Mouse (Mus musculus) intestine, embryonic 16.5 days (tissue): ENCODE measurements around the gene Uhrf2. TPM values are rescaled to one million over a fixed set of nuclear protein-coding genes. Genes with fewer than 3 reads are reported as not detected.

ENCODE experiments used
- ATAC-seq: fragments of 200-750 bp; cut with Nextera tagmentation; 2 replicates; pipeline ENCODE4 v1.8.0; 2017; ENCODE audit warnings: moderate TSS enrichment, moderate library complexity
- H3K27ac ChIP-seq: fragments of 300-500 bp; sonication (generic); 2 replicates; pipeline ENCODE4 v1.5.1; 2014; ENCODE audit warnings: mild to moderate bottlenecking, low read length
- H3K27me3 ChIP-seq: fragments of 300-500 bp; sonication (generic); replicated peaks from 2 replicates; pipeline ENCODE4 v1.6.1; 2014; ENCODE audit warnings: low read length, control low read depth, mixed read lengths; ENCODE audit not compliant: control insufficient read depth, insufficient read depth
- H3K36me3 ChIP-seq: fragments of 300-500 bp; sonication (generic); 2 replicates; pipeline ENCODE4 v1.6.1; 2014; ENCODE audit warnings: low read length, control low read depth; ENCODE audit not compliant: control insufficient read depth, insufficient read depth
- H3K4me1 ChIP-seq: fragments of 300-500 bp; sonication (generic); 2 replicates; pipeline ENCODE4 v1.6.1; 2014; ENCODE audit warnings: low read length, control low read depth, mixed read lengths; ENCODE audit not compliant: control insufficient read depth, insufficient read depth
- H3K4me2 ChIP-seq: fragments of 300-500 bp; sonication (generic); 2 replicates; pipeline ENCODE4 v1.6.1; 2014; ENCODE audit warnings: low read depth, low read length, control low read depth
- H3K4me3 ChIP-seq: fragments of 300-500 bp; sonication (generic); 2 replicates; pipeline ENCODE4 v1.5.1; 2014; ENCODE audit warnings: mild to moderate bottlenecking, low read length
- H3K9ac ChIP-seq: fragments of 300-500 bp; sonication (generic); 2 replicates; pipeline ENCODE4 v1.6.1; 2014; ENCODE audit warnings: low read depth, low read length
- H3K9me3 ChIP-seq: fragments of 300-500 bp; sonication (generic); 2 replicates; pipeline ENCODE4 v1.6.1; 2016; ENCODE audit warnings: low read length, control low read depth; ENCODE audit not compliant: control insufficient read depth
- WGBS: fragments of 180-500 bp; shearing (Covaris S2); extraction: QIAGEN DNeasy Blood & Tissue Kit; methylation state at CpG from one replicate; pipeline ENCODE4 v1.1.7; 2014; 5-methylcytosine and 5-hydroxymethylcytosine counted together
- polyA plus RNA-seq: library from polyadenylated mRNA; unstranded; fragments of >200 nt; fragmentation: Nextera tagmentation; extraction: Ambion mirVana; gene quantifications from 2 replicates; pipeline ENCODE4 v1.2.1, GENCODE M21; 2015

Gene Uhrf2
- polyA plus RNA-seq = 39.4 and 43.2 TPM in 2 replicates

GRCm38 (mm10) chr19:30029894-30030635 is at the start of gene Uhrf2:
Uhrf2 (plus strand) TSS chr19:30030513.
- Histone ChIP-seq H3K27me3 (no peaks in the 10 kb centered on the region), H3K4me3 (peak within 1 kb of the TSS; percentile 99), H3K9me3 (no peaks in the 10 kb centered on the region), H3K9ac (peak within 1 kb of the TSS; percentile 99), H3K4me1 (peaks cover 23% of the 10 kb centered on the region), H3K4me2 (peak within 1 kb of the TSS; percentile 85), H3K36me3 (no peaks in the 10 kb centered on the region), H3K27ac (peak within 1 kb of the TSS; percentile 91)
- WGBS = 2% methylated on average over 74 of the region's 74 CpGs
- peak; percentile 96 for ATAC-seq

- H3K27me3 ChIP-seq = no peaks in the 10 kb centered on the region
- 80% methylated on average over 16 of the region's 16 CpGs for WGBS
- no peaks in the 10 kb centered on the region for H3K4me1 ChIP-seq
- no peaks in the 10 kb centered on the region for H3K9me3 ChIP-seq
- H3K27ac ChIP-seq = no peak overlapping the region
- H3K9ac ChIP-seq = no peak overlapping the region
- no peak overlapping the region for H3K4me2 ChIP-seq
- no peaks in the 10 kb centered on the region for H3K36me3 ChIP-seq
- no peak for ATAC-seq
- H3K4me3 ChIP-seq = no peak overlapping the region
Observed at GRCm38 (mm10) chr19:29984208-29985005, 45.9 kb upstream of the Uhrf2 start.

GRCm38 (mm10) chr19:29986464-29987091 is 43.7 kb upstream of the Uhrf2 start:
- 83% methylated on average over 12 of the region's 12 CpGs for WGBS
- ATAC-seq = no peak

GRCm38 (mm10) chr19:30000406-30001365 is 29.6 kb upstream of the Uhrf2 start:
- WGBS = 64% methylated on average over 12 of the region's 12 CpGs
- Histone ChIP-seq H3K27me3 (no peaks in the 10 kb centered on the region), H3K4me2 (no peak overlapping the region), H3K4me3 (no peak overlapping the region), H3K9ac (no peak overlapping the region), H3K36me3 (no peaks in the 10 kb centered on the region), H3K27ac (no peak overlapping the region), H3K9me3 (no peaks in the 10 kb centered on the region), H3K4me1 (no peaks in the 10 kb centered on the region)
- no peak for ATAC-seq

More at GRCm38 (mm10) chr19:29986464-29987091, 43.7 kb upstream of the Uhrf2 start:
- Histone ChIP-seq H3K4me2 (no peak overlapping the region), H3K27me3 (no peaks in the 10 kb centered on the region), H3K4me1 (no peaks in the 10 kb centered on the region), H3K9ac (no peak overlapping the region), H3K36me3 (no peaks in the 10 kb centered on the region), H3K27ac (no peak overlapping the region), H3K4me3 (no peak overlapping the region), H3K9me3 (no peaks in the 10 kb centered on the region)

GRCm38 (mm10) chr19:30001550-30001949 is 28.8 kb upstream of the Uhrf2 start:
- H3K4me1 ChIP-seq = no peaks in the 10 kb centered on the region
- no peaks in the 10 kb centered on the region for H3K36me3 ChIP-seq
- no peak for ATAC-seq
- no peaks in the 10 kb centered on the region for H3K9me3 ChIP-seq
- H3K9ac ChIP-seq = no peak overlapping the region
- no peak overlapping the region for H3K4me2 ChIP-seq
- H3K4me3 ChIP-seq = no peak overlapping the region
- 66% methylated on average over 6 of the region's 6 CpGs for WGBS
- H3K27ac ChIP-seq = no peak overlapping the region
- H3K27me3 ChIP-seq = no peaks in the 10 kb centered on the region

GRCm38 (mm10) chr19:30003621-30004020 is 26.7 kb upstream of the Uhrf2 start, which contains the start of gene Trpd52l3:
Trpd52l3 (plus strand) TSS chr19:30003790.
- no peak within 1 kb of the TSS for H3K4me3 ChIP-seq
- H3K9me3 ChIP-seq = no peaks in the 10 kb centered on the region
- no peak within 1 kb of the TSS for H3K9ac ChIP-seq
- no peak within 1 kb of the TSS for H3K4me2 ChIP-seq
- H3K27me3 ChIP-seq = no peaks in the 10 kb centered on the region
- 95% methylated on average over 9 of the region's 9 CpGs for WGBS
- no peak within 1 kb of the TSS for H3K27ac ChIP-seq
- no peak for ATAC-seq
- no peaks in the 10 kb centered on the region for H3K36me3 ChIP-seq
- no peaks in the 10 kb centered on the region for H3K4me1 ChIP-seq

- H3K9me3 ChIP-seq = no peaks in the 10 kb centered on the region
- no peak overlapping the region for H3K4me3 ChIP-seq
- no peaks in the 10 kb centered on the region for H3K27me3 ChIP-seq
- 69% methylated on average over 3 of the region's 3 CpGs for WGBS
- no peak overlapping the region for H3K27ac ChIP-seq
- peaks cover 5% of the 10 kb centered on the region; the same call in 1 of the 2 replicates for H3K4me1 ChIP-seq
- no peak overlapping the region for H3K9ac ChIP-seq
- H3K36me3 ChIP-seq = no peaks in the 10 kb centered on the region
- ATAC-seq = no peak
- H3K4me2 ChIP-seq = no peak overlapping the region
Observed at GRCm38 (mm10) chr19:30006371-30006770, 23.9 kb upstream of the Uhrf2 start.

GRCm38 (mm10) chr19:30010520-30011296 is 19.6 kb upstream of the Uhrf2 start:
- Histone ChIP-seq H3K4me2 (0 out of 2 replicates have a peak overlapping the region, but pooled peaks have one; percentile 11), H3K27ac (no peak overlapping the region), H3K4me1 (peaks cover 5% of the 10 kb centered on the region; the same call in 1 of the 2 replicates), H3K4me3 (no peak overlapping the region), H3K27me3 (no peaks in the 10 kb centered on the region), H3K36me3 (no peaks in the 10 kb centered on the region), H3K9ac (peak overlapping the region; percentile 38; the same call in 1 of the 2 replicates), H3K9me3 (no peaks in the 10 kb centered on the region)
- no peak for ATAC-seq
- WGBS = 60% methylated on average over 13 of the region's 13 CpGs
